Mouse (Mus musculus) gastrocnemius, postnatal 25 days (tissue): ENCODE measurements around the gene Macrod1. TPM values are rescaled to one million over a fixed set of nuclear protein-coding genes. Genes with fewer than 3 reads are reported as not detected.

Experiments used
- DNase-seq: peaks from one replicate; pipeline ENCODE4 v3.0.0; 2022
- total RNA-seq, 2 experiments: library from RNA; stranded (reverse); gene quantifications; 1 replicate in 1 of 2; 2 replicates in 1 of 2; pipeline ENCODE4 v1.2.3; 2021

Macrod1 gene
- total RNA-seq, 2 experiments from 2014 or later = 227 to 252 TPM

DNA sequence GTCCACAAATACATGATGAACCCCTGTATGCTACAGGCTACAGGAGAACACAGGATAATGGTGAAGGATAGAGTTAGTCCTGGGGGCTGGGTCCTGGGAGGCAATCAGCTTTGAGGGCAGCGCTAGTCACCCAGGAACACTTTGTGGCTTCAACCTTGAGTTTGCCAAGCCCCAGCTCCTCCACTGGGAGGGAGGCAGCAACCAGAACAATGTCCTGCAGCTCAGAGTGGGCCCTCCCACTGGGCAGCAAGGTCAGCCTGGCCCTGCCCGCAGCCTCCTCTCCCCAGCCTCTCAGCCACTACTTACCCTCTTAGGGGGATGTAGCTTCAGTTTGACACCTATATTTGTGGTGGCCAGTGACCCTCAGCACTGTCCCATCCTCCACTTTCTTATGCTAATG is 111.8 kb downstream of the Macrod1 start:
- DNase-seq = no peak

DNA sequence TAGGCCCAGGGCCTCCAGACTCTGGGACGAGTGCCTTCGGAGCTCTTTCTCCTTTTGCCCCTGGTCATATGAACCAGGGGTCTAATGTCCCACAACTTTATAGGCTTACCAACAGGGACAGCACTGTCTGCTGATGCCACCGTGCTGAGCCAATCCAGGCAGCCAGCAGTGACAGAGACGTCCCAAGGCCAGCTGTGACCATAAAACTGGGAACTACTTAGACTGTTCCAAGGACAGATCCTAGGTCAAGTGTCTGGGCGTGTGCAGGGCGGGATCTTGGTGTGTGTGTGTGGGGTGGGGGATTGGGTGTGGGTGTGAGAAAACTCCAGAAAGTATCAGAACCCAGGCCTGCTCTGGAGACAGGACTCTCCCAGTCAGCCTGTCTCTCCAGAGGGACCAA is 114.3 kb downstream of the Macrod1 start:
- no peak for DNase-seq

DNA sequence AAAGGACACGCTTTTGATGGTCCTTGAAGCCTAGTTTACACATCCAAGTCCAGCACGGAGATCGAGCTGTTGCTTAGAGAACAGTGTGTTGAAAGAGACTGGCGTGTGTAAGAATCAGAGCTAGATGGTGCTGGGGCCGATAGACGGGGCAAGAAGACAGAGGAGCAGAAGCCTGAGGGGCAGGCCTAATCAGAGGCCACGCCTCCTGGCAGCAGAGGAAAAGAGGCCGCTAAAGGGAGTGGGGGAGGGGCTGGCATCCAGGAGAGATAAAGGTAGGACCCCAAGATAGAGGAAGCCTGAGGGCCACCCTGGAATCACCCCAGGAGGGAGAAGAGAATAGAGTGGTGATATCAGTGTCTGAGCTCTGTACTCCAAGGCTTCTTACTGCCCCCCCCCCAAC is 114.8 kb downstream of the Macrod1 start:
- no peak for DNase-seq

DNA sequence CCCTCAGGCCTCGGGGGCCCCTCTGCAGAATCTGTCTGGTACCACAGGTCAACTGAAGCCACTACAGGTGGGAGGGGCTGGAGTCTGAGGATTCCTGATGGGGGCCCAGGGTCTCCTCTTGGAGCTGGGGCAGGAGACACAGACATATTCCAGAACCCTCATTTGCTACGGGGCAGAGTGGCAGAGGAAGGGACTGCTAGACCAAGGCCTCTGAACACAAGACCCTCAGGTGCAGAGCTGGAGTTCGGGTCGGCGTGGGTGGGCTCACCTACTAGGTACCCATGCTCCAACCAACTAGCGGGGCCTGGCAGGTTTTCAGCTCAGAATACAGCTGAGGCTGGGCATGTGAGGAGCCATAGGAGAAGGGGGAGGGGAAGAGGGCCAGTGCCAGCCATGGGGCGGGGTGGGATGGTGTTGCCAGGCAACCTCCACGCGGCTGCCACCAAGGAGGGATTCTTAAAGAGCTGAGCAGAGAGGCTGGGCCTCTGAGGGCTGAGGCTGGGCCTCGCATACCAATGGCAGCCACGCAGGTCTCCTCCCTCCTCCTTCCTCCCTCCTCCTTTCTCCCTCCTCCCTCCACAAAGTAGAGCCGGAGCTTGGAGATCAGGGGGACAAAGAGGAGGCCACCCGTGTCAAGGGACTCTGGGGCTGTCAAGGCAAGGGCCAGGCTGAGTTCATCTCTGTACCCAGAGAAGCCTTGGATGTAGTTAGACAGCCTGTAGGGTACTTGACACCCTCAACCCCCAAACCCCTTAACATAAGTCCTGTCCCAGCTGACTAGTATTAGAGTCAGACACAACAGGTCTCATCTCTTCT is 115.6 kb downstream of the Macrod1 start:
- DNase-seq = no peak

- DNase-seq = no peak
Measured at GRCm38 (mm10) chr19:7176041-7176696, 119.6 kb downstream of the Macrod1 start.

GRCm38 (mm10) chr19:7177804-7178511 is 121.3 kb downstream of the Macrod1 start:
- DNase-seq = no peak

DNA sequence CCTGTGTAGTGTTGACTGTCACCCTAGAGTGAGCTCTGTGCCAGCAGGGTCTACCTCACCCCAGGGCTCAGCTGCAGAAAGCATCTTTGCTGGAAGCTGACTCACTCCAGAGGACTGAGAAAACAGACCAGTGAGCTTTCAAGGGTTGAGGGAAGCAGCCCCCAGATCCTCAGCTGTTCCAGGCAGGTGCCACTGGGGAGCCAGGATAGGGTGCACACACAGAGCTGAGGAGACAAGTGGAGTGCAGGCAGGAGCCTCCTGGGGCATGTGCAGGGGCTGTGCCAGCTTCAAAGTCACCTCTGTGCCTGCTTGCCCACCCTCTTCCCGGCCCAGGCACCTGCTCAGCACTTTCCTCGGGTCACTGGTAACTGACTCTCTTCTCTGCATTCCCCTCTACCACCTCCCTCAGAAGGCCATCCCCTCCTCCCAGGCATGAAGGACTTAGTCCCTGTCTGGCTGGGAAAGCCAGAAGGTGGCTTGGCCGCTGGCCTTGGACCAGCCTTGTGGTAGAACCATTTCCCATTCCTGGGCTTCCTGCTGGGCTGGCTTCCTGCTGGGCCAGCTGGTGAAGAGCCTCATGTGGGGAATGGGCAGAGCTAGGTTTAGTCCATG is 122.3 kb downstream of the Macrod1 start:
- DNase-seq = no peak

DNA sequence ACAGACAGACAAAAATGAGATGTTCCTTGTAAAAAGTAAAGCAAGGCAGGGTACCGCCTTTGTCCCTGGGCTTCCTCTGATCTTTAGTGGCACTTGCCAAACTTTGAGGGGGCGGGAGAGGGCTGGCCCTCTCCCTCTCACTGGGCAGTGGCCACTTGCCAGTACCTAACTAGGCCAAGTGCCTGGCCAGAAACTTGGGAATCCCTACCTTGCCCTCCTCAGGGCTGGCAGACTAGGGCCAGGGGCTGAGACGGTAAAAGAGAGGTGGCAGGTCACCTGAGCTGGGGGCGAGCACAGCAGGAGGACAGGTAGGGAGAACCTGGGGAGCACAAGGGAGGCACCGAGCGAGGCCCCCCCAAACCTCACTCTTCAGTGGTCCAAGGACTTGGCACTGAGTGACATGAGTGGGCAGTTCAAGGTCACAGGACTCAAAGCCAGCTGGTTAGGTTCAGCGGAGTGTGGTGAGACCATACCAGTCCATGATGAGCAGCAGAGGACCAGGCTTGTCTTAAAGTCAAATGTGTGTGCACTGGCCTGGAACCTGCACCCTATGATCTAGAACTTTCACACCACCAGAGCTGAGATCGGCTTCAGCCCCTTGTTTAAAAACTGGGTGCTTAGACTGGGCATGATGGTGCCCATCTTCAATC is 124.3 kb downstream of the Macrod1 start:
- DNase-seq = peak; percentile 40

GRCm38 (mm10) chr19:7181496-7181895 is 124.9 kb downstream of the Macrod1 start:
- no peak for DNase-seq

GRCm38 (mm10) chr19:7182273-7182949 is 125.8 kb downstream of the Macrod1 start:
- DNase-seq = no peak

DNA sequence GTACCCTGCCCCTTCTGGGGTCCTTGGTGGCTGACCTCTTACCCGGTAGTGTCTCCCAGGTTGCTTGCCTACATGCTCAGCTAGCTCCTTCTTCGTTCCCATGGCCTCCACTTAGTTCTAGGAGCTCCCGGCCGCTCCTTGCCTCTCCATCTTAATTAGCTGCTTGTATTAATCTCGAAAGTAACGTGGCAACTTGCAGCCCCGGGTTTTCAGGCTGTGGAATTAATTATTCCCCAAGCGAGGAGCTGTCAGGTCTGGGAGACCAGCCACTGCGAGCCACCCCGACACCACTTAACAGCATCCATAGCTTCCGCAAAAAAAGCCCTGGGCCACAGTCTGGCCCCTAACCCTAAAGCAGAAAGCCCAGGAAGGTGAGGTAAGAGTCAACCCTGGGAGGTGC is 126.8 kb downstream of the Macrod1 start:
- no peak for DNase-seq

GRCm38 (mm10) chr19:7185059-7185458 is 128.4 kb downstream of the Macrod1 start:
- DNase-seq = no peak

- DNase-seq = no peak
Measured at GRCm38 (mm10) chr19:7185715-7186291, 129.2 kb downstream of the Macrod1 start.

DNA sequence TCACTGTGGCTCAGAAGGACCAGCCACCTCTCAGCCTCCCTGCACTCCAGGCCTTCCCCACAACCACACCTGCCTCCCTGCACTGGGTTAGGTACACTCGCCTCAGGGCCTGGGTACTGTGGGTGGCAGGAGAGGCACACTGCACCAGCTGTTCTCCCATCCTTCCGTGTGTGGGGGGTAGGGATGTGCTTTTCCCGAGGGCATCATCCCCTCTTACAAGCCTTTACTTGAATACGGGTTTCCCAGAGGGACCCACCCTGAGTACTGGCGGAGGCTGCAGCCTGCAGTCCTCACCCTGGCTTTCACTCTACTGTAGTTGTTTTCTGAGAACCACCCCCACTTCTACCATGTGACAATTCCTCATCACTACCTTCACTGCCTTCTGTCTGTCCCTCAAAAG is 130.5 kb downstream of the Macrod1 start:
- DNase-seq = no peak

- DNase-seq = no peak
Measured at GRCm38 (mm10) chr19:7189026-7189425, 132.4 kb downstream of the Macrod1 start.

DNA sequence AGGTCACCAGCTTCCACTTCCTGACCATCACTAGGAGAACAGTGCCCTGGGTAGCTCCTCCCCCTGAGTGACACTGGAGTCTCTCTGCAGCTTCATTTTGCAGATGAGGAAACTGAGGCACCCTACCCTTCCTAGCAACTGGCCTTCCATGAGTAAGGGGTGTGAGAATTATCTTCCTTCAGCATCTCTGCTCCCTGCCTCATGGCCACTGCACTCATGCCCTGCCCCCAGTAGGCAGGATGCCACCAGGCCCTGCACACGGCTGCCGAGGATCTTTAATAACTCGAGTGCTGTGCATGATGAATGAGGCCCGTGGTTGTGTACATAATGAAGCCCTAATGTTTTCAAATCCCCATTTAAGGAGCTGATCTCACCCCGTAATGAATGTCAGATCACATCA is 134.4 kb downstream of the Macrod1 start:
- no peak for DNase-seq

DNA sequence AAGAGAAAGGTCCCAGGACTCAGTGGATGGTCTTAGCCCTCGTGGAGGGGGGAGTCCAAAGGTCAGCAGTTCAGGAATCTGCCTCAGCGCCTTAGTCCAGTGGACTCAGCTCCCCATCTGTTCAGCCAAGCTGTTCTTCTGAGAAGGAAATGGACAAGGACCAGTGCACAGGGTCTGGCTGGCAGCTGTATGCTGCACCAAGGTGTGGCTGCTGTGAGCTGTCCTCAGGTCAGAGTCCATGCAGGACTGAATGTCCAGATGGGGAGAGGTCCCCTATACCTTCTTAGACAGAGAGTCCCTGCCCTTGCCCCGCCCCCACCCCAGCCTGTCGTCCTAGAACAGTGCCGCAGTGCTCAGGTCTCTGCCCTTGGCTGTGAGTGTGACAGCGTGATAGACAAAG is 135.0 kb downstream of the Macrod1 start:
- DNase-seq = no peak

DNA sequence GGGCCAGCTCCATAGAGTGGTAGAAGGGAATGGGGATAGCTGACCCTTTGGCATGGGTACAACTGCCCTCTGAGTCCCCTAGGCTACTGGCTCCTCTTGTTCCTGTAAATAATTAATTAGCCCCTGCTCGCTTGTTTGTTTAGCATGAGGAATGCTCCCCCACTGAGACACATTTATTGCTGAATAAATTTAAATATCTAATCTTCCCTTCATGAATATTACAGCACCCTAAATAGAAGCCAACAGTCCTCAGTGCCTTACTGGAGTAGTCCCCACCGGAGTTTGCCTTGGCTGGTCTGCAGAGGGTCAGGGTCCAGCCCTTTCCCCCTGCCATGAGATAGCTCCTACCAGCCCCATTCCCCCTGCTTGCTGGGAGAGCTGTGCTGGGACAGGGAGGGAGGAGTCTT is 136.0 kb downstream of the Macrod1 start:
- DNase-seq = no peak

- peak; percentile 40 for DNase-seq
Measured at GRCm38 (mm10) chr19:7195900-7196728, 139.5 kb downstream of the Macrod1 start.

- DNase-seq = no peak
Measured at GRCm38 (mm10) chr19:7196741-7197270, 140.2 kb downstream of the Macrod1 start.
